Mouse (Mus musculus) megakaryocyte, embryonic 14.5 days (primary cell): ENCODE measurements around the gene Olfr1330.

Source experiments
- FLI1 ChIP-seq: IDR thresholded peaks from 2 replicates; pipeline ENCODE4 v1.6.1; 2012; ENCODE audit warnings: low read length, inconsistent platforms, mixed read lengths
- GATA1 ChIP-seq: IDR thresholded peaks from 3 replicates; pipeline ENCODE4 v1.6.1; 2012; ENCODE audit warnings: mixed read lengths, low read length, inconsistent platforms, borderline replicate concordance

- no peak for TF ChIP-seq GATA1
- TF ChIP-seq FLI1 = no peak
These were observed 20.8 kb upstream of the Olfr1330 start for GRCm38 (mm10) chr4:118867566-118867965.
